Mouse (Mus musculus): ENCODE results near the gene Gm6882. TPM values are rescaled to one million over a fixed set of nuclear protein-coding genes. Genes with fewer than 3 reads are reported as not detected.

Gene Gm6882
- polyA plus RNA-seq (2015; fragmentation: Illumina TruSeq; extraction: RNeasy Lipid Tissue Mini Kit (QIAGEN cat#74804); ENCODE audit: insufficient read depth, low read depth, low replicate concordance) = not detected

DNA sequence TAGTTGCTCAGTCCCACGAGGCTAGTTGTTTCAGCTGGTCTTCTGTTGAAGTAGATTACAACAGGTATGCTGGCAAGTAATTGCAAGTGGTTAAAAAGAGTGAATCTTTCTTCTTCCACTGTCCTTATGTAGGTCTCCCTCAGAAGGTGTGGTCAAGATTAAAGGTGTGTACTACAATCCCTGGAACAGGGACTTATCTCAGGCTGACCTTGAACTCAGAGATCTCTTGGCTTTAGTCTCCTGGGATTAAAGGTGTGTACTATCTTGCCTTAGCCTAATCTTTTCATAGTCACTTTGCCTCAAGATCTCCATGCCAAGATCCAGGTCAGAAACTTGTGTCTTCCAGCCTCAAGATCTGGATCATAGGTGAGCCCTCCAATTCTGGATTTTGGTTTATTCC lies at the start of gene Gm6882:
Gm6882 (minus strand) TSS at position 101 of the 400 bp plus-strand sequence.

Other genes with a start within 250 kb of the Gm6882 start
- not detected for gene Gm5157, start 242.3 kb downstream of the Gm6882 start, polyA plus RNA-seq (2015; fragmentation: Illumina TruSeq; extraction: RNeasy Lipid Tissue Mini Kit (QIAGEN cat#74804); ENCODE audit: insufficient read depth, low read depth, low replicate concordance)
- not detected for gene Vmn1r124, start 172.1 kb downstream of the Gm6882 start, polyA plus RNA-seq (2015; fragmentation: Illumina TruSeq; extraction: RNeasy Lipid Tissue Mini Kit (QIAGEN cat#74804); ENCODE audit: insufficient read depth, low read depth, low replicate concordance)
- gene Vmn1r125, start 160.6 kb downstream of the Gm6882 start, polyA plus RNA-seq (2015; fragmentation: Illumina TruSeq; extraction: RNeasy Lipid Tissue Mini Kit (QIAGEN cat#74804); ENCODE audit: insufficient read depth, low read depth, low replicate concordance) = not detected
- gene Vmn1r126, start 131.3 kb downstream of the Gm6882 start, polyA plus RNA-seq (2015; fragmentation: Illumina TruSeq; extraction: RNeasy Lipid Tissue Mini Kit (QIAGEN cat#74804); ENCODE audit: insufficient read depth, low read depth, low replicate concordance) = not detected
- gene Vmn1r127, start 112.9 kb downstream of the Gm6882 start, polyA plus RNA-seq (2015; fragmentation: Illumina TruSeq; extraction: RNeasy Lipid Tissue Mini Kit (QIAGEN cat#74804); ENCODE audit: insufficient read depth, low read depth, low replicate concordance) = not detected
- not detected for gene Vmn1r128, start 83.4 kb downstream of the Gm6882 start, polyA plus RNA-seq (2015; fragmentation: Illumina TruSeq; extraction: RNeasy Lipid Tissue Mini Kit (QIAGEN cat#74804); ENCODE audit: insufficient read depth, low read depth, low replicate concordance)
- not detected for gene Vmn1r129, start 71.5 kb downstream of the Gm6882 start, polyA plus RNA-seq (2015; fragmentation: Illumina TruSeq; extraction: RNeasy Lipid Tissue Mini Kit (QIAGEN cat#74804); ENCODE audit: insufficient read depth, low read depth, low replicate concordance)
- not detected for gene Vmn1r130, start 79.0 kb upstream of the Gm6882 start, polyA plus RNA-seq (2015; fragmentation: Illumina TruSeq; extraction: RNeasy Lipid Tissue Mini Kit (QIAGEN cat#74804); ENCODE audit: insufficient read depth, low read depth, low replicate concordance)
- not detected for gene Vmn1r131, start 113.3 kb upstream of the Gm6882 start, polyA plus RNA-seq (2015; fragmentation: Illumina TruSeq; extraction: RNeasy Lipid Tissue Mini Kit (QIAGEN cat#74804); ENCODE audit: insufficient read depth, low read depth, low replicate concordance)
- gene Vmn1r132, start 181.3 kb upstream of the Gm6882 start, polyA plus RNA-seq (2015; fragmentation: Illumina TruSeq; extraction: RNeasy Lipid Tissue Mini Kit (QIAGEN cat#74804); ENCODE audit: insufficient read depth, low read depth, low replicate concordance) = not detected

Data from pancreas, adult 10 weeks (tissue).